Mouse (Mus musculus): ENCODE measurements around the gene Mdp1.
A peak's percentile ranks its signal among the peaks of the same experiment; 100 is the strongest.

Mdp1 gene

DNA sequence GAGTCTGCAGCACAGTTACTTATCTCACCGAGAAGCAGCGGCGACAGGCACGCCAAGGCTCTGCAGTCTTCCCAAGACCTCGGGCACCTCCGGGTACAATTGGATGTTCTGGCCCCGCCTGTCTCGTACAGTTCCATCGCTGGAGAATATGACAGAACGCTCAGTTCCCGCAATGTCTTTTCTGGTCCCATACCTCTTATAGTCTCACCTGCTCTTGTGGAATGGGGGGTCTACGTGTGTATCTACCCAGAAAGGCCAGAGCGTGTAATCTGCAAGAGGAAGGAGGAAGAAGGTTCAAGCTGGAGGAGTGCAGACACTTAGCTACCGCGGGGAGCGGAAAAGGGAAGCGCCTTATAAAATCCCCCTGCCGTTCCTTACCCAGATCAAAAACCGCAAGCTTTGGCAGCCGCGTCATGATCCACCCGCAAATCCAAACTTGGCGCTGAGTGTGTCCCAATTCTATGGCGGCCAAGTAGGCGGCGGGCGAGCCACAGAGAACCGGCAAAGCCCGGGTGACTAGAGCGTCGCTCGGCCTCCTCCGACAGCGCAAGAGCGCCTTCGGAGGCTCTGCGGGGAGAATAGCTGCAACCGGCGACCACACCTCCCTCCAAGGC, at the start of gene Mdp1:
Gene Mdp1, minus strand, starts transcription at position 549 of the 614 bp plus-strand sequence.
- DNase-seq (ENCODE audit: low spot score in 2 of 2): peak; percentile 64 to 78

DNA sequence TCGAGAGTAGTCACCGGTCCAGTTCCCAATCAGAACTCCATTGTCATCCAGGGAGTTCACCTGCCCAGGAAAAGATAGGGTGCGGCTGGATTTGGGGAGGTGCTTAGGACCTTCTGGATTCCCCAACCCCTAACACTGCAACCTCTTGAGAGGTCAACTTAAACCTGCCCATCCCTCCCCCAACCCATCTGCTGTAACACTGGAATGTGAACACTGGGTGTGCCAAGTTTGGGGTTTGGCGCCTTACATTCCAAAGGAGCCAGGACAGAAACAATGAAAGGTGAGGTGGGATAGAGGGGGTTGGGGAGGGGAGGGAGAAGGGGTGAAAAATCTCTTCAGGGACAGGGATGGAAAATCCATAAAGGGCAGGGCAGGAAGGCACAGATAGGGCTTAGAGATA, 49.2 kb upstream of the Mdp1 start:
- DNase-seq (ENCODE audit: low spot score in 2 of 2): no peak

DNA sequence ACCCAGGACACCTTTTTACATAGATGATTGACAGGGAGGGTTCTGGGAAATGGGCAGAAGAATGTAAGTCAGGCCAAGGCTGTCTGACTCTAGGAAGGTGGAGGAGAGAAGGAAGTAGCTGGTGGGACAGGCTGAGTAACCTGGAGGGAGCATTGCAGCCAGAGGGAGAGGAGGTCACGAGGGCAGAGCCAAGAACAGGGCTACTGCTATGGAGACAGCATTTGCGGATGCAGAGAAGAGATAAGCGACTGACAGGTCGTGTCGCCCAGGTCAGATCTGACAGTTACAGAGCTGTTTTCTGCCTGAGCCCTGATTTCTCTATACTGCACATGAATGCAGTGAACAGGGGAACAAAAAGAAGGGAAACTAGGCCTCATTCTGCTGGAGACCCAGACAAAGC, 47.1 kb upstream of the Mdp1 start:
- no peak for DNase-seq (ENCODE audit: low spot score in 2 of 2)

DNA sequence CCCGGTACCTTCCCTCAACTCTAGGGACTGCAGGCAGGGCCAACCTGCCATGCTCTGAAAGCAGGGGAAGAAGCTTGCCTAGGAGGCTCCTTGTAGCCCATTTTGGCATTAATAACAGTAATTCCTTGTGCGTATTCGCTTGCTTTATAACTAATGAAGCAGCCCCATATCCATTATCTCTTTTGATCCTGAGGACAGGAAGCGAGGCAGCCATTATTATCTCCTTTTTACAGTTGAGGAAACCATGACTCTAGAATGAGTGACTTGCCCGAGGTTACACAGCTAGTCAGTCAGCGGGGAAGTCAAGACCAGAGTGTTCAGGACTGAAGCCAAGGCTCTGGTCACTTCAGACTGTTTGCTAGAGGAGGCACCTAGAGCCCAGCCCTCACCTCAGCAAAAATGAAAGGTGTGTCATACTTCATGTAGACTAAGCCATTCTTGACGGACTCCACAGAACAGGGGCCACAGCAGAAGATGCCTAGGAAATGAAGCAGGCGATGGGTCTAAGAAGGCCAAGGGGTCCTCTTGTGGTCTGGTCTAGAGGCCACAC, 45.8 kb upstream of the Mdp1 start:
- no peak for DNase-seq (ENCODE audit: low spot score in 2 of 2)

DNA sequence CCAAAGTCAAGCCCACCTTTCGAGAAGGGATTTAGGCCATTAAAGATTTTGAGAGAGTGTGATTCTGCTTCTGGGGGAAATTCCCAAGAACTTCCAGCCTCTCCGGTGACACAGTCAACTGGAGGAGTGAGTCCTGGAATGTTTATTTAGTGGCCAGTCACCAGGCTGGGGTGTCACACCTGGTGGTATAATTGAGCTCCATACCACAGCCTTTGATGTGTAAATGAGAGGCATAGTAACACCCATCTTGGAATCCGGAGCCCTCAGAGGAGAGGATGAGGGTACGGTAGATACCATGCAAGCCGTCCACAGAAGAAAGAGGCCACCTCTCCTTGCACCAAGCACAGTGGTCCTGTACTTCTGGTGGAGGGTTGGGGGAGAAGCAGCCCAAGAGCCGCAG, 42.5 kb upstream of the Mdp1 start:
- no peak for DNase-seq (ENCODE audit: low spot score in 2 of 2)

DNA sequence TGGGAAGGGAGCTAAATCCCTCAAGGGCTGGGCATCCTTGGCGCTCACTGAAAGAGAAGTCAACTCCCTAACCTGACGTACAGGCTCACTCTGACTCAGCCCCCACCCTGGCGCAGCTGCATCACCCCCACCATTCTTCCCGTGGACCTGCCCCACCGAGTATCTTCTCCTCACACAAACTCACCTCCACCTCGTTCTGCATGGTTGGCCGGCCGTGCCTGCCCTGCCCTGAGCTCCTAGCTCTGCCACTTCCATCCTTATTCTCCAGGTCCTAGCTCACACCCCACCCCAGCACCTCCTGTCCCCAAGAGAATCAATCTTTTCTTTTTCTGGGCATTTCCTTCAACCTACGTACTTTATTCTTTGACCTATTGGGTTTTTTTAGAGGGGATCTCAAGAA, 40.8 kb upstream of the Mdp1 start:
- DNase-seq (ENCODE audit: low spot score in 2 of 2): no peak

DNA sequence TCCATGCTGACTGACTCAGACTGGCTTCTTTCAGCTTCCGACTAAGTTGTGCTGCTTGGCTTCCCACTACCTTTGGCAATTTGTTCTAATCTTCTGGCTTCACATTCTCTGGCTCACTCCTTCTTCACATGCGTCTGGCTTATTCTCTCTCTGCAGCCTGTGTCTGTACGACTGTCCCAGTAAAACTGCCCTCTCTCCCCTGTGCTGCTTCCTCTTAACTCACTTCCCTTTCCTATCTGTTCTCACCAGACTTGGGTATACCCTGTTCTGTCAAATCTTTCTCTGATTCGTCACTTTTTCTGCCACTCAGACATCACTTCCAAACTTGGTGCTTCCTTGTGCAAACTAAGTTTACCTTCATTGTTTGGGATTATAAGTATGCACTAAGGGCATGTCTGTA, 36.9 kb upstream of the Mdp1 start:
- no peak for DNase-seq (ENCODE audit: low spot score in 2 of 2)

DNA sequence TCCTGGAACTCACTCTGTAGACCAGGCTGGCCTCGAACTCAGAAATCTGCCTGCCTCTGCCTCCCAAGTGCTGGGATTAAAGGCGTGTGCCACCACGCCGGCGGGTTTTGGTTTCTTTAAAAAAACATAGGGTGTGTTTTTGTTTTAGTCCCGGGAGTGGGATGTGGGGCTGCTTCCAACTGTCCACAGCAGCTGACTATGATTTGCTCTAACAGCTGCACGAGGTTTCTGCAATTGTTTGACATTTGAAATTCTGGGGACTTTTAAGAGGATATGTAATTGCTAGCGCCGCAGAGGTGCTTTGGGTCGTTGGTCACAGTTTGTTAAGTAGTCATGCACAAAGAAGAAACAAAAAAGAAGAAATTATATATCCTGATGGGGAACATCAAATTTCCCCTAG, 29.1 kb upstream of the Mdp1 start:
- DNase-seq (ENCODE audit: low spot score in 2 of 2): no peak

DNA sequence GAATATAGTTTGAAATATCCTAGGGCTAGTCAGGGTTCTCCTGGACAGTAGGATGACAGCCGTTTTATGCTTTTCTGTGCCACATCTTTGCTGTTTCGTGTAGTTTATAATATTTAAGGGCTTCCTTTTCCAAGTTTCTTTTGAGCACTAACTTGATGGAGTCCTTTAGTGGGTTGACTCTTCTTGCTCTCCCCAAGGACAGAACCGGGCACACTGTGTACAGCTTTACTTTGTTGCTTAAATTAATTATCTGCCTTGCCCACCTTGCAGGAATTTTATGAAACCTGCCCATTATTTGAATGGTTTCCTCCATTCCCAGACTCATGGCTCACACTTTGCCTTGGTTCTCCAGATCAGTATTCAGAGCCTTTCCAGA, 21.8 kb upstream of the Mdp1 start:
- no peak for DNase-seq (ENCODE audit: low spot score in 2 of 2)

DNA sequence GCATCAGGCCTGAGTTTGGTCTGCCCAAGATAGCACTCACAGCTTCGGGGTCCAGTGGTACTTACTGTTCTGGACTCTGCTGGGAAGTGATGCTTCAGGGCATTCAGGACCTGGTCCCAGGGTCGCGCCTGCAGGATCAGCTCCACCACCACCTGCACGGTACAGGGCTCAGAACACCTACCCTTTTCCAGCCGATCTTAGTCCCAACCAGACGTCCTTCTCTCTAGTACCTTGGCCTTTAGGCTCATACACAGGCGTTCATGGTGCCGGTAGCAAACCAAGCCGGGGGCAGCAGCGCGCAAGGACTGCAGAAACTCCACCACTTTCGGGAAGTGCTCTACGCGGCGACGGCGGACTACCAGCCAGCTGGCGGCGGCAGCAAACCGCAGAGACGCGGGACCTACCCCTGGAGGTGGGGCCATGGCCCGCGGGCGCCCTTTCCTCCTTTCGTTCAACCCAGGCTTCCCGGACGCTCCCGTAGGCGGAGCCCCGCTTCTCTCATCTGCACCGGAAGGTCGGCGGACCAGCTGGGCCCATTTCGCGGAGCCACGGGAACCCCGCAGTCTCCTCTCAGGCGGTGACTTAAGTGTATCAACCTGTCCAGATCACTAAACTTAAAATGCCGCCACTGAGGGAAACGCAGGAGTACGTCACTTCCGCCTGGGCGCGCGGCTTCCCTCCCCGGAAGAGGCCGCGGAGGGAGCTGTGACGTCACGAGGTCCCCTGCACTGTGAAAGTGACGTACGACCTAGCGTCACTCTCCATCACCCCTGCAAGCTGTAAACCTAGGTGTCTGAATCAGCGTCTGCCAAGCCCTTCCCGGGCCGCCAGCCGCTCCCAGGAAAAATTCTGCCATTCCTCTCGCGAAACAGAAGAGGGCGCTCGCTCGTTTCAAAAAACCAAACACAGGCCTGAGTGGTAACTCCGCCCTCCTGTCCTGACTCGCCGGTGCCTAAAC, 21.1 kb upstream of the Mdp1 start, which contains the start of gene Tinf2:
Gene Tinf2, minus strand, starts transcription at position 661 of the 958 bp plus-strand sequence.
- peak; percentile 89 to 91 for DNase-seq (ENCODE audit: low spot score in 2 of 2)

DNA sequence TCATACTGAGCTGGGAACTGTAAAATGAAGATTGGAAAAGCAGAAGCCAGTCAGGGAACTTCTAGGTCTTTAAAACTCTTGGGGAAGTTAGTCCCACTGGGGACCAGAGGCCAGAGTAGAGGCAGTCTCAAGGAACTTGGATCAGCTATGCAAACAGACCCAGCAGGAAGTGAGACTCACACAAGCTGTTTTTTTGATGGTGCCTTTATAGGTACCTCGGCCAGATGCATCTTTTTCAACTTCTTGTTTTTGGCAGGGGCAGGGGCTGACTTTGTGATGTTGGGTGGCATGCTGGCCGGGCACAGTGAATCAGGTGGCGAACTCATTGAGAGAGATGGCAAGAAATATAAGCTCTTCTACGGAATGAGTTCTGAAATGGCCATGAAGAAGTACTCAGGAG, 17.3 kb upstream of the Mdp1 start:
- no peak for DNase-seq (ENCODE audit: low spot score in 2 of 2)

DNA sequence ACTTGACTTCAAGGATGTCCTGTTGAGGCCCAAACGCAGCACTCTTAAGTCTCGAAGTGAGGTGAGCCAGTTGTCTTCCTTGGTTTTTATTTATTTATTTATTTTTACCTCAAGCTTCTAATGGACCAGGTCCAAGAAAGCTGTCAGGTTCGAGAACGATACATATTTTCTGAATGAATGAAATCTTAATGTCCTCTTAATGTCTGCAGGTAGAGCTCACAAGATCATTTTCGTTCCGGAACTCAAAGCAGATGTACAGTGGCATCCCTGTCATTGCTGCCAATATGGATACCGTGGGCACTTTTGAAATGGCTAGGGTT, 12.4 kb upstream of the Mdp1 start:
- no peak for DNase-seq (ENCODE audit: low spot score in 2 of 2)

DNA sequence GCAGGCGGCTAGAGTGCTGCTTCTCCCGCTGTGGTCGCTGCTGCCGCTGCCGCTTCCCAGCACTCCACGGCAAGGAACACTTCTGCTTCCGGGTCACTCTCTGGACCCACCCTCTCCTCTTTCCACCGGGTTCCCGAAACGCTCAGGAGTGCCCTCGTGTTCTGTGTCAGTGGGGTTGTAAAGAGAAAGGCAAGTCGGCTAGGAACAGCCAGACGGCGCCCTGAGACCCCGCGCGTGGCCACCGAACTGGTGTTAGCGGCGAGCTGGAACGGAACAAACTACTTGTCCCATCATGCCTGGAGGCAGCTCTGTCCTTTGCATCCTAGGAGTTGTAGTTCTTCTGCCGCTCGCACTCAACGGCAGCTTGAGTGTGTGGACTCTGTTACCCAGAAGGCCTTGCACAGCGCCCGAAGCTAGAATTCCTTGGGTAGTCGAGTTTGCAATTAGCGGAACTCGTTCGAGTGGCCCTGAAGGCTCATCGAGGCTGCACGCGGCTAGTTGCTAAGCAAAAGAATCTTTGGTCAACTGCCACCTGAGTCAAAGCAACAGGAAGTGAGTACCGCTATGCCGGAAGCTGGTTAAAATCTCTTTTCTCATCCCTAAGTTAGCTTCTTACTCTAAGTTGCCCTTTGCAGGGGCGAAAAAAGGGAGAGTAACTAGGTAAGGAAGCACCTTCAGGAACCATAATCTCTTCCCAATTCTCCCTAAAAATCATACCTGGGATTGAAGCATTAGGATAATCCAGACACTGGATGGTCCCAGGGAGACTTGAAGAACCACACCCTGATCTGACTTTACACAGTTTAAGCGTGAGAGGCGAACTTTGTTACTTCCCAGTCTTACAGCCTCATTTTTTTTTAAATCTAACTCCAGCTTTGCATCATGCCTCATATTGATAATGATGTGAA, 11.8 kb upstream of the Mdp1 start, which contains the start of the genes Gmpr2 and Nedd8:
Gene Gmpr2, plus strand, starts transcription at position 109 of the 908 bp plus-strand sequence.
Gene Nedd8, minus strand, starts transcription at position 292 of the 908 bp plus-strand sequence.
- DNase-seq (ENCODE audit: low spot score in 2 of 2): peak; percentile 87 to 90

DNA sequence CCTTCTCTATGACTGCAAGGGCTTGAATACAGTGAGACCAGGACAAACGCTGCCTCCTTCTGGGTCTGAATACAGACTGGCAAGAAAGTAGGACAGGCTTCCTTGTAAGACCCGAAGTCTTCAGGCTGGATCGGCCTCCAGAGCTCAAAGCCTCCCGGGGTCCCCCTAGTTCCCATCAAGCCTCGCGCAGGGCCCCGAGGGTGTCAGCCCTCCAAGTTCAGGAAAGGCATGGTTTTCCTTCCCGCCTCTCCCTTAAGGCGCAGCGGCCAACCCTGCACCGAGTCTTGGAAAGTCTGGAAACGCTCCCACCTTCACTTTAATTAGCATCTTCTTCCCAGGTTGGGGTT, 11.2 kb upstream of the Mdp1 start:
- no peak for DNase-seq (ENCODE audit: low spot score in 2 of 2)

DNA sequence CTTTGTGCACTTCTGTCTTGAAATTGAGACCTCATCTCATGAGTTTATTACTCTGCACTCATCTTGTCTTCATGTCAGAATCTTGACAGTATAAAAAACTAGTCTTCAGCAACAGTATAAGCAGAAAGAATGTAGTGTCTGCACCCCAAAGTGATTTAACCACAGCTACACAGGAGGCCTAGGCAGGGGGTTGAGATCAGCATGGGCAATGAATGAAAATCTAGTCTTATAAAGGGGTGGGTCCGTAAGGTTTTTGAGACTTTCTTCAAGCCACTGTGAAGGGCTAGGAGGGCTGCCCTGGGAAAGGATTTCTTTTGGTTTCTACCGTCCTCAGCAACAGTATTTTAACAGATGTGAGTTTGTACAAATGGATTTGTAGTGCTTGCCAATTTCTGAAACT, 328 bp upstream of the Mdp1 start:
- DNase-seq (ENCODE audit: low spot score in 2 of 2): no peak

DNA sequence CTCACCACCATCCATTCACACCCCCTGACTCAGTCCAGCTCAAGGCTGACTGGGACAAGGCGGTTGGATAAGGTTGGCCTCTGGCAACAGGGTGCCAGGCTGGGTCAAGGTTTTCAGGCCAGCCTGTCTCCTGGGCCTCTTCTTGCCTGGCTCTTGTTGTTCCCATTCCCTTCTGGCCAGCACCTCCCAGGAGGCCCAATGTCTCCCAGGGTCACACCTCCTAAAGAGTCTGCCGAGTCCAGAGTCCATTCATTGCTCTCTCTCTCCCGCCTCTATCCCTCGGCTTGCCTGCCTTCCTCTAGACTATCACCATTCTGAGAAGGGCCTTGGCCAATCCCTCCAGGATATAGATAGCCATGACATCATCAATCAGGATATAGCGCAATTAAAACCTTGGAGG, 2.3 kb downstream of the Mdp1 start:
- DNase-seq (ENCODE audit: low spot score in 2 of 2): no peak

DNA sequence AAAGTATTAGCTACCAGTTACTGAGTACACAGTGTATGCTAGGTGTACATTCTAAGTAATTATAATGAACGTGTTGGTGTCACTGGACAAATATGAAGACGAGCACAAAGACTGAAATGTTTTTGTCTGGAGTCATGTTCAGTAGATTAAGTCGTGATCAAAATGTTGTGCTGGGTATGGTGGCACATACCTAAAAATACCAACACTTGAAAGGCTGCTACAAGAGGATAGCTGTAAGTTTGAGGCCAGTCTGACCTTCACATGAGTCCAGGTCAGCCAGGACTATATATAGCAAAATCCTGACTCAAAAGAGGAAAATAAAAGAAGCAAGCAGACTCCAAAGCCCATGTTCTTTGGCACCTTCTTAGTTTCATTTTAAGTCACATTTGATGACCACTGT, 3.4 kb downstream of the Mdp1 start:
- DNase-seq (ENCODE audit: low spot score in 2 of 2): no peak

DNA sequence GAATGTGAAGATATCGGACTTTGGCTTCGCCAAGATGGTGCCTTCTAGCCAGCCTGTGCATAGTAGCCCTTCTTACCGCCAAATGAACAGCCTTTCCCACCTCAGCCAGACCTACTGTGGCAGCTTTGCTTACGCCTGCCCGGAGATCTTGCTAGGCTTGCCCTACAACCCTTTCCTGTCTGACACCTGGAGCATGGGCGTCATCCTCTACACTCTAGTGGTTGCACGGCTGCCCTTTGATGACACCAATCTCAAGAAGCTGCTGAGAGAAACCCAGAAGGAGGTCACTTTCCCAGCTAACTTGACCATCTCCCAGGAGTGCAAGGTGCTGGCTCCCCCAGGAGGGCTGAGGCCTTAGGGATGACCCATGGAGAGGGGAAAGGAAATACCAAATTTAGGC, 8.8 kb downstream of the Mdp1 start:
- no peak for DNase-seq (ENCODE audit: low spot score in 2 of 2)

DNA sequence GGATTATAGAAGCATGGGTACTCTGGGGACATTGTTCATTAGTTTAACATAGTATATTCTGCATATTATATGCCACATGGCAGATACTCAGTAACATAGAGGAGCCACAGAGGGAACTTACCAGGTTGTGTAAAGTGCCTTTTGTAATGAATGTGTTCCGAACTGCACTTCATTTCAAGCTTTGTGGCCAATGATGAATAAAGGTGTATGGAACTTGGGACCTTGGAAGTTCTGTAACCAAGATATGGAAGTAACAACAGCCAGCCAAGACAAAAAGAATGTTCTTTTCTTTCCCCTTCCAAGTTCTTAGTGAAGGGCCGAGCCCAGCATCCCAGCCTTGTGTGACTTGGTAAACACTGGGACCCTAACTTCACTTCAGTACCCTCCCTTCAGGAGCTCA, 10.4 kb downstream of the Mdp1 start, which contains the start of gene Tssk4:
Gene Tssk4, plus strand, starts transcription at position 301 of the 400 bp plus-strand sequence.
- DNase-seq (ENCODE audit: low spot score in 2 of 2): no peak

DNA sequence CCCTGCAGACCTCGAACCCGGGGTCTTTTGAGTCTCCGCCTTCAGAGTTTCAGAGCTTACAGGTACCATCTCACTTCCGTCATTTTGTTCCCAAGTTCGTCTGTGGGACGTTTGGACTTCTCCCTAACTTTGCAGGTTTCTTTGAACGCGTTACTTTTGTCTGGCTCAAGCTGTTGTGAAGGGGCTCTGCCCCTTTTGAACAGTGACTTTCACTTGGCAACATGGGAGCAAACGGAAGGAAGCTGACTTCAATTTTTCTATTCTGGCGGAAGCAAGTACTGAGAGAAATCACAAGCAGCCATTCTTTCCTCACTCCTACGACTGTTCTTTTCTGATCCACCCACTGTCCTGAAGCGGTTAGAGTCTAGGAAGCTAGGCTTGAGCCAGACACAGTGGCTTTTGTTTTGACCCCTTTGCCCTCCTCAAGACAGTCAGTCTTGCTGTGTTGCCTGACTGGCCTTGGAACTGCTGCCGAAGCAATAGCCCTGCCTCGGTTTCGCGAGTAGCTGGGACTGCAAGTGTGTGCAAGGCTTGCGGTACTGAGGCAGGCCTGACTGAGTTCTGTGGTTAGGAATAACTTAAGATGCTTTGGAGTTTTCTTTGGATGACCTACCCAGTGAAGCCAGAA, 15.9 kb downstream of the Mdp1 start:
- peak in 1 of 2 experiments; percentile 8 for DNase-seq (ENCODE audit: low spot score in 2 of 2)
